Mouse (Mus musculus): Measurements from ENCODE around the gene Rhox4g.
"Not testable (repeated sequence)": the region's sequence is repeated elsewhere in the genome, so short reads cannot be mapped to it uniquely, and the experiment has no call there.

The Rhox4g gene

DNA sequence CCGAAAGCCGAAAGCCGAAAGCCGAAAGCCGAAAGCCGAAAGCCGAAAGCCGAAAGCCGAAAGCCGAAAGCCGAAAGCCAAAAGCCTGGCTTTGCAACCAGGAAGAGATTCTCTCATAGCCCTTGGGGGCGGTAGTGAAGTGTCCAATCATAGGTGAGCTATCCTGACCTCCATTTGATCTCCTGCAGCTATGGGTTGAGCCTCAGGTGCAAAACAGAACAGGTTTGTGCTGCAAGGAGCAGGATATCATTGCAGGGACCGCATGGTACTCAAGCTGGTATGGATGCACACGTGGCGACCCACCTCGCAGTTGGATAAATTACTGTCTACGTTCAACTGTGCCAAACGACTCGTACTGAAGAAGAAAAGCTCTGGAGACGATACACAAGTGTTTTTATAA is at the start of gene Rhox4g:
Gene Rhox4g (minus strand): TSS at position 101 of the 400 bp plus-strand sequence.
- in situ Hi-C loops (cut with MboI, MseI), result not testable (repeated sequence)

- in situ Hi-C loops (cut with MboI, MseI), result loop anchor here (10.0 kb wide), 1 partner anchor 863 kb away; no protein-coding TSS in a partner anchor
Measured at GRCm38 (mm10) chrX:37692261-37692660, 41.1 kb upstream of the Rhox4g start.

DNA sequence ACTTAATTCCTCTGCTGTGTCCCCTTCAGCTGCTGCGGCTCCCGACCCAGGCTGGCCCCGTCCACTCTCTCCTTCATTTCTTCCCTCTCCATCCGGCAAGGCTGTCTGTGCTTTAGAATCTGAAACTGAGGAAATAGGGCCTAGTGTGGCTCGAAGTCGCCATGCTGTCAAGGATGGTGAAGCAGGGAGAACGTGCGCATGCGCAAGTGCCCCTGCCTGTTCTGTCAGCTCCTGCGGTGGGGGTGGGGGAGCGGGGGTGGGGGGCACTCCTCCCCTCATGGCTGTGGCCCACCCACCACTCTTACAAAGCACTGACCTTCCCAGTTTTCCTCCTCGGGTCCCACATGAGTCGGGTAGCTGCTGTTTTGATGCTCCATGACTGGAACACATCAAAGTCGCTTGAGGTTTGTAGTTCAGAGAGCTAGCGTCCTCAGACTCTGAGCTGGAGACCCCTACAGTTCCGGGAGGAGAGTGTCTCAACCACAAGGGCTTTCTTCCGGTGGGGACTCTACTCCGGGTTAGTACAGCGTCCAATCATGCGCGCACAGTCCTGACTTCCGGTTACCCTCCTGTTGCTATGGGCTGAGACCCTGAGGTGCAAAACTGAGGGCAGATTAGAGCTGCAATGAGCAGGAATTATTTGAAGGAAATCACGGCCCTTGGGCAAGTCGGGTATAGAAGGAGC is 32.0 kb upstream of the Rhox4g start:
- in situ Hi-C loops (cut with MboI, MseI), result no loop called here

DNA sequence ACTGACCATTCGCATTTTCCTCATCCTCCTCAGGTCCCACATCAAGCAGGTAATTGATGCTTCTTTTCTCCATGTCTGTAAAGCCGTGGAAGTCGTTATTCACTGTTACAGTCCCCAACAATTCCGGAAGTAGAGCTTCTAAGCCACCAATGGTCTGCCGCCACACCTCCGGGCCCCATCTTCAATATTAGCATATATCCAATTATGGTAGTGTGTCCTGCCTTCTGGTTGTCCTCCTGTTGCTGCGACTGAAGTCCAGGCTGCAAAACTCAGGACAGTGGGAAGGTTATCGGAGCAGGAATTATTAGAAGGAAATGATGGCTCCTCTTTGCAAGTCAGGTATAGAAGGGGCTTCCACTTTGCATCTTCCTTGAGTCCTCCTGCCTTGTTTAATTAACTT is 22.1 kb upstream of the Rhox4g start, which contains the start of gene Rhox2h:
Gene Rhox2h (minus strand): TSS at position 101 of the 400 bp plus-strand sequence.
- in situ Hi-C loops (cut with MboI, MseI), result not testable (repeated sequence)

- in situ Hi-C loops (cut with MboI, MseI), result not testable (repeated sequence)
Measured at GRCm38 (mm10) chrX:37668664-37669063, 17.5 kb upstream of the Rhox4g start, which contains the start of gene Rhox3h. Gene Rhox3h (minus strand): TSS chrX:37668764.

DNA sequence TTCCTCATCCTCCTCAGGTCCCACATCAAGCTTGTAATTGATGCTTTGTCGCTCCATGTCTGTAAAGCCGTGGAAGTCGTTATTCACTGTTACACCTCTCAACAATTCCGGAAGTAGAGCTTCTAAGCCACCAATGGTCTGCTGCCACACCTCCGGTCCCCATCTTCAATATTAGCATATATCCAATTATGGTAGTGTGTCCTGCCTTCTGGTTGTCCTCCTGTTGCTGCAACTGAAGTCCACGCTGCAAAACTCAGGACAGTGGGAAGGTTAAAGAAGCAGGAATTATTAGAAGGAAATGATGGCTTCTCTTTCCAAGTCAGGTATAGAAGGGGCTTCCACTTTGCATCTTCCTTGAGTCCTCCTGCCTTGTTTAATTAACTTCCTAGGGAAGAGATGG is 7.8 kb downstream of the Rhox4g start, which contains the start of gene Rhox2g:
Gene Rhox2g (minus strand): TSS at position 101 of the 400 bp plus-strand sequence.
- in situ Hi-C loops (cut with MboI, MseI), result not testable (repeated sequence)

- in situ Hi-C loops (cut with MboI, MseI), result not testable (repeated sequence)
Measured at GRCm38 (mm10) chrX:37628512-37628911, 22.6 kb downstream of the Rhox4g start, which contains the start of gene Rhox3g. Gene Rhox3g (minus strand): TSS chrX:37628612.

- in situ Hi-C loops (cut with MboI, MseI), result not testable (repeated sequence)
Measured at GRCm38 (mm10) chrX:37607604-37608003, 43.5 kb downstream of the Rhox4g start, which contains the start of gene Rhox4f. Gene Rhox4f (minus strand): TSS chrX:37607704.
